Mouse (Mus musculus) testis, adult 2 months (tissue): ENCODE data around the gene Pbx4. TPM values are rescaled to one million over a fixed set of nuclear protein-coding genes. Genes with fewer than 3 reads are reported as not detected.
A peak's percentile ranks its signal among the peaks of the same experiment; 100 is the strongest.

Source experiments
- H3K27ac ChIP-seq: fragments of 200-500 bp; 2 replicates; pipeline ENCODE4 v1.5.1; 2012; ENCODE audit warnings: low read depth, low read length; ENCODE audit not compliant: control insufficient read depth, insufficient read depth
- H3K27me3 ChIP-seq: fragments of 200-500 bp; 2 replicates; pipeline ENCODE4 v1.6.1; 2012; ENCODE audit warnings: mild to moderate bottlenecking, low read length, moderate library complexity; ENCODE audit not compliant: control insufficient read depth, insufficient read depth
- H3K36me3 ChIP-seq: fragments of 200-500 bp; 2 replicates; pipeline ENCODE4 v1.6.1; 2012; ENCODE audit warnings: mild to moderate bottlenecking, low read length; ENCODE audit not compliant: control insufficient read depth, insufficient read depth
- H3K4me1 ChIP-seq: fragments of 200-500 bp; 2 replicates; pipeline ENCODE4 v1.6.1; 2012; ENCODE audit warnings: low read length; ENCODE audit not compliant: control insufficient read depth, insufficient read depth
- H3K4me3 ChIP-seq: fragments of 200-500 bp; 2 replicates; pipeline ENCODE4 v1.5.1; 2012; ENCODE audit warnings: low read depth, mild to moderate bottlenecking, low read length, moderate library complexity, mixed read lengths; ENCODE audit not compliant: control insufficient read depth
- CTCF ChIP-seq: fragments of 200-500 bp; IDR thresholded peaks from 2 replicates; pipeline ENCODE4 v1.5.1; 2012; ENCODE audit warnings: low read depth, mild to moderate bottlenecking, inconsistent platforms, low read length, moderate library complexity; ENCODE audit not compliant: control insufficient read depth, insufficient read depth, insufficient replicate concordance
- POLR2A ChIP-seq: fragments of 200-500 bp; IDR thresholded peaks from 2 replicates; pipeline ENCODE4 v1.6.1; 2012; ENCODE audit warnings: low read depth, mild to moderate bottlenecking, inconsistent platforms, low read length, moderate library complexity; ENCODE audit not compliant: control insufficient read depth
- polyA plus RNA-seq: library from polyadenylated mRNA; depleted of rRNA; stranded (reverse); fragments of >200 nt; gene quantifications from 2 replicates; pipeline ENCODE4 v1.2.3, GENCODE M21; 2012

Gene Pbx4
- polyA plus RNA-seq, 1 experiment, result 187 TPM

DNA sequence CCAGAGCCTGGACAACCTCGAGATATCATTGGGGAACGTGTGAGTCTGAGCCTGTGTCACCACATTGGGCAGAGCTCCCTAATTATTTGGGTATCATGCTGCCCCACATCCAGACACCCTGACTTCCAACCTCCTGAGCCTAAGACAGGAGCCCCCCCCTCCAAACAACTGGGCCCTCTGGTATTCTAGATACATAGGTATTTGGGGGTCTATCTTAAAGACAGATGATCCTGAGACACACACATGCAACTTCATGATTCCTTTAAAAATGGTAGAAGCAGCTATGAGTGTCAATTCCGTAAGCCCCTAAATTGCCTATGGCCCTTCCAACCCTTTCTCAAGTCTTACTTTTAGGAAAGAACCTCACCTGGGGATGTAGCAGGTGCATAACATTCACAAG lies 22.5 kb upstream of the Pbx4 start:
- H3K36me3 ChIP-seq, result no peaks in the 10 kb centered on the region; the same call in 1 of the 2 replicates
- no peaks in the 10 kb centered on the region for H3K27me3 ChIP-seq
- H3K4me1 ChIP-seq, result peaks cover 9% of the 10 kb centered on the region
- no peak overlapping the region for H3K4me3 ChIP-seq
- H3K27ac ChIP-seq, result no peak overlapping the region
- TF ChIP-seq CTCF (no peak), POLR2A (no peak)

DNA sequence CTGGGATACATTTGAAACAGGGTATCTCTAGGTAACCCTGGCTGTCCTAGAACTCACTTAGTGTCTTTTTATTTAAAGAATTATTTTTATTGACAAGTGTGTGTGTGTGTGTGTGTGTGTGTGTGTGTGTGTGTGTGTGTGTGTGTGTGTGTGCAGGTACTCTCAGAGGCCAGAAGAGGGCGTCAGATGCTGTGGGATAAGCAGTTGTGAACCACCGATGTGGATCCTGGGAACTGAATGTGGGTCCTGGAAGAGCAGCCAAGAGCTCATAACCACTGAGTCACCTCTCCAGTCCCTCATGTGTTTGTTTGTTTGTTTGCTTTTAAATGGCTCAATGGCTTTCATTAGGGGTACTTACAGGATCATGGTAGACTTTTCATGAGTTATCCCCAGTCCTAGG lies 17.4 kb upstream of the Pbx4 start:
- Histone ChIP-seq H3K27ac (no peak overlapping the region), H3K4me3 (no peak overlapping the region), H3K36me3 (no peaks in the 10 kb centered on the region), H3K27me3 (no peaks in the 10 kb centered on the region), H3K4me1 (no peaks in the 10 kb centered on the region)
- no peak for TF ChIP-seq POLR2A
- TF ChIP-seq CTCF, result no peak; the same call in 1 of the 2 replicates

DNA sequence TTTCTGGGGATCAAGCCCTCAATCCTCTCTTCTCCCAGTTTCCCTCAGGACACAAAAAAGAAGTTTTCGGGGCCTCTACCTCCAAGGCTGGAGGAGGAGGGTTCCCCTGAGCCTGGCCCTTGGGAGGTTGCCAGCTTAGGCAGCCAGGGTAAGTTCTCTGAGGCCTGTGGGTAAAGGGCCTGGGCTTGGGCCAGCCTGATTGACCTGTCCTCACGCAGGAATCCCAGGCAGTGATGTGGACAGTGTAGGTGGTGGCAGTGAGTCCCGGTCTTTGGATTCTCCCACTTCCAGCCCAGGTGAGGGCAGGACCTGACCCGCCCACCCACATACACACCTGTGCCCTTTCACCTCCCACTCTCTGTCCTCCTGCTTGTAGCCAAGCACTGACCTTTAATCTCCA lies 16.9 kb upstream of the Pbx4 start:
- Histone ChIP-seq H3K4me1 (no peaks in the 10 kb centered on the region), H3K27ac (no peak overlapping the region), H3K27me3 (no peaks in the 10 kb centered on the region), H3K36me3 (no peaks in the 10 kb centered on the region), H3K4me3 (no peak overlapping the region)
- TF ChIP-seq POLR2A (no peak), CTCF (no peak)

DNA sequence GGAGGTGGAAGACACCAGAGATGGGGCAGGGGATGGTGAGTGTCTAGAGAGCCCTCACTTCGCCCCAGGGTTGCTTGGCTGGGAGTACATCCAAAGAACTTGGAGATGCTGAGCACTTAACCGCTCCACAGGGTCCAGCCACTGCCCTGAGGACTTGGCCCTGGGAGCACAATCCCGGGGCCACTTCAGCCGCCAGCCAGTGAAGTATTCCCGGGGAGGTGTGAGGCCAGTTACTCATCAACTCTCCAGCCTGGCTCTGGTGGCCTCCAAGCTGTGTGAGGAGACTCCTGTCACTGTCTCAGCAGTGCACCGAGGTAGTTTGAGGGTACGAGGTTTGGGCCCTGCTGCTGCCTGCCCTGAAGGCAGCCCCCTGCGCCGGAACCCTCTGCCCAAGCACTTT lies 11.8 kb upstream of the Pbx4 start:
- Histone ChIP-seq H3K36me3 (no peaks in the 10 kb centered on the region), H3K27me3 (no peaks in the 10 kb centered on the region), H3K4me1 (peaks cover 10% of the 10 kb centered on the region), H3K4me3 (no peak overlapping the region), H3K27ac (no peak overlapping the region)
- no peak for TF ChIP-seq POLR2A
- no peak for TF ChIP-seq CTCF

DNA sequence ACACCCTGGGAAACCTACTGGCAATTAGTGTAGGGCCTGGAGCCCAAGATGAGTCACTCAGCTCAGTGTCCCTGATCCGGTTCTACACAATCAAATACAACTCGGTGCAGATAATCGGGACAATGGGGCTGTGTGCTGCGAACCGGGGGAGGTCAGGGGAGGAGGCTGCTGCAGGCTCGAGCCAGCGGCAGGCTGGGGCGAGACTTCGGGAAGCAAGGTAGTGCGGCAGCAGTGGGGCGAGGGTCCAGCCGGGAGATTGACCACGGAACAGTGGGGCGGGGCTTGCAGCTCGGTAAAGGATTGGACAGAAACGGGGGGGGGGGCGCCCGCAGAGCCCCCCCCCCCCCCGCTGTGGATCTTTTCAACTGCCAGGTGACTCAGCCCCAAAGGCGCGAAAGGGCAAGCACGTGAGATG lies 10.3 kb upstream of the Pbx4 start:
- no peaks in the 10 kb centered on the region for H3K27me3 ChIP-seq
- peak overlapping the region; percentile 34 for H3K27ac ChIP-seq
- no peaks in the 10 kb centered on the region for H3K36me3 ChIP-seq
- peak overlapping the region; percentile 69 for H3K4me3 ChIP-seq
- peaks cover 11% of the 10 kb centered on the region for H3K4me1 ChIP-seq
- TF ChIP-seq CTCF (no peak), POLR2A (peak; percentile 29; the same call in 1 of the 2 replicates)

DNA sequence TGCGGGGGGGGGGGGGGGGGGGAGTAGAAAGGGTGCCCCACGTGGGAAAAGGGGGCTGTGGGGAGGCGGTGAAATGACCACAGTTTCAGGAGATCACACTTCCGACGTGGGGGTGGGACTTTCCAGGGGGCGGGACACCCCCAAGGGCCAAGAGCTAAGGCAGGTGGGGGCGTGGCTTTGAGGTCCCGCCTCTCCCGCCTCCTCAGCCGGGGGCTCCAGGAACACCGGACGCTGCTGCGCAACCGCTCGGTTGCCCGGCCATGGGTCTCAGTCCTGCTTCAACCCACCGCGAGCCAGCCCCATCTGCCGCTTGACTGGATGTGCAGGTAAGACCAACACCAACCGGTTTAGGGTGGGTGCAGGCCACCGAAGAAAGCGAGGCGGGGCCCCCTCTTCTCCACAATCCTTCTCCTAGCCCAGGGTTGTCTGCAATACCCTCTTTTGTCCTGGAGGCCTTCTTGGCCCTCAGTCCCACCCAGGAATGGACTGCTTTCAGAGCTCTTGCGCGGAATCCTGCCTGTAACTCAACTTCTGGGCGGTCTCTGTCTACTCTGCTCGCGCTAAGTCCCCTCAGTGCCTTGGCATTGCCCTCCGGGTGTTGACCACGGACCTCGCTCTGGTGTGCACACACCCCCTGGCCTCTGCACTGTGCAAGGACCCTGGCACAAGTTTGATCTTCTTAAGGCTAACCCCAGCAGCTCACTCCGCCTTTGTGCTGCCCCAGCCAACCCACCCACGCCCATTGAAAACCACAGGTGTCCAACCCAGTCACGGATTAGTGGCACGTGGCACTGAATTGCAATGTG lies 9.7 kb upstream of the Pbx4 start, which contains the start of gene Lpar2:
TSS of gene Lpar2 (plus strand) at position 44 of the 806 bp plus-strand sequence.
- Histone ChIP-seq H3K36me3 (no peaks in the 10 kb centered on the region), H3K27ac (peak within 1 kb of the TSS; percentile 89), H3K4me3 (peak within 1 kb of the TSS; percentile 90), H3K27me3 (no peaks in the 10 kb centered on the region), H3K4me1 (peaks cover 13% of the 10 kb centered on the region)
- TF ChIP-seq CTCF (no peak), POLR2A (peak; percentile 45)

DNA sequence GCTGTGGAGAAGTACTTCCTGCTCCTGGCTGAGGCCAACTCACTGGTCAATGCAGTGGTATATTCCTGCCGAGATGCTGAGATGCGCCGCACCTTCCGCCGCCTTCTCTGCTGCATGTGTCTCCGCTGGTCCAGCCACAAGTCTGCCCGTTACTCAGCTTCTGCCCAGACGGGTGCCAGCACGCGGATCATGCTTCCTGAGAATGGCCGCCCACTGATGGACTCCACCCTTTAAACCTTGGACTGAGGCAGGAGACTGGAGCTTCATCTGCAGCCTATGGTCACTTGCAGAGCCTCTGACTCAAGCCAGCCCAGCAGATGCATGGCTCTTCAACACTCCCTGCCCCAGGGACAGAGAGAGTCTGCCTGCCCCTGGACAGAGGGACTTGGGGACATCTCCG lies 5.9 kb upstream of the Pbx4 start:
- TF ChIP-seq POLR2A, result no peak
- TF ChIP-seq CTCF, result no peak
- no peaks in the 10 kb centered on the region for H3K27me3 ChIP-seq
- H3K27ac ChIP-seq, result no peak overlapping the region
- H3K4me1 ChIP-seq, result peaks cover 14% of the 10 kb centered on the region
- no peak overlapping the region for H3K4me3 ChIP-seq
- no peaks in the 10 kb centered on the region for H3K36me3 ChIP-seq

DNA sequence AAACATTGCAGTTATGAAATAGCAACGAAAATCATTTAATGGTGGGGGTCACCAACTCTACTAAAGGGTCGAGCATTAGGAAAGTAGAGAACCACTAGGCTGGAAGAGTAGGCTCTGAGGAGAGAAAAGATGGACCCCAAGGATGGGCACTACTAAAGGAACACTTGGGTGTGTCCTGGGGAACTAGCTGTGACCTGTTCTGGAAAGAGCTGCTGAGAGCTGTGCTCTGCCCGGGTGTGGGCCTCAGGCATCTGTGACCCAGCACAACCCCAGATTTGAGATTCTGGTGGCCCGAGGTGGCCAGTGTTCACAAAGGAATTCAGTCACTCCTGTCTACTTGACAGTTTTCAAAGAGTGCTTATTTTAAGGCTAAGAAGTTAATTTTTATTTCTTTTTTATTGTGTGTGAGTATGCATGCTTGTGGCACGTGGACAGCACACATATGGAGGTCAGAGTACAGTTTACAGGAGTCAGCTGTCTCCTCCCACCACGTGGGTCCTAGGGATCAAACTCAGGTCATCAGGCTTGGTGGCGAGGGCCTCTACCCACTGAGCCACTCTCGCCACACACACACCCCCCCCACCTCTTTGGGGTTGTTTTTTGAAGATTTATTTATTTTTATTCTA lies 4.9 kb downstream of the Pbx4 start:
- TF ChIP-seq CTCF (no peak), POLR2A (no peak)

More for the DNA sequence above, 4.9 kb downstream of the Pbx4 start:
- Histone ChIP-seq H3K27ac (no peak overlapping the region), H3K4me3 (no peak overlapping the region), H3K4me1 (no peaks in the 10 kb centered on the region; the same call in 1 of the 2 replicates), H3K36me3 (no peaks in the 10 kb centered on the region), H3K27me3 (no peaks in the 10 kb centered on the region)
